Mouse (Mus musculus) hindbrain, embryonic 10.5 days (tissue): ENCODE measurements around the gene Tmem178b. TPM values are rescaled to one million over a fixed set of nuclear protein-coding genes. Genes with fewer than 3 reads are reported as not detected.

Experiments
- DNase-seq: peaks from one replicate; pipeline ENCODE4 v3.0.0-alpha.2; 2017; ENCODE audit warnings: low spot score
- H3K27ac ChIP-seq: fragments of 300-500 bp; sonication (generic); 2 replicates; pipeline ENCODE4 v1.5.1; 2016; ENCODE audit warnings: mild to moderate bottlenecking, moderate library complexity
- H3K27me3 ChIP-seq: fragments of 300-500 bp; sonication (generic); 2 replicates; pipeline ENCODE4 v1.6.1; 2016; ENCODE audit warnings: mild to moderate bottlenecking; ENCODE audit not compliant: poor library complexity, insufficient read depth, severe bottlenecking
- H3K36me3 ChIP-seq: fragments of 300-500 bp; sonication (generic); 2 replicates; pipeline ENCODE4 v1.6.1; 2016; ENCODE audit warnings: mild to moderate bottlenecking, moderate library complexity
- H3K4me1 ChIP-seq: fragments of 300-500 bp; sonication (generic); replicated peaks from 2 replicates; pipeline ENCODE4 v1.6.1; 2016; ENCODE audit warnings: mild to moderate bottlenecking
- H3K4me3 ChIP-seq: fragments of 300-500 bp; sonication (generic); 2 replicates; pipeline ENCODE4 v1.5.1; 2016; ENCODE audit warnings: mild to moderate bottlenecking, moderate library complexity
- H3K9me3 ChIP-seq: fragments of 300-500 bp; sonication (generic); 2 replicates; pipeline ENCODE4 v1.6.1; 2016; ENCODE audit warnings: mild to moderate bottlenecking, moderate library complexity
- WGBS: fragments of 180-500 bp; shearing (Covaris S2); methylation state at CpG from one replicate; pipeline ENCODE4 v1.1.7; 2016; 5-methylcytosine and 5-hydroxymethylcytosine counted together
- polyA plus RNA-seq: library from polyadenylated mRNA; unstranded; fragments of >200 nt; fragmentation: Nextera tagmentation; extraction: Ambion mirVana; gene quantifications from 2 replicates; pipeline ENCODE4 v1.2.1, GENCODE M21; 2016

Gene Tmem178b
- polyA plus RNA-seq, 1 experiment from 2014 or later: 7.0 TPM

DNA sequence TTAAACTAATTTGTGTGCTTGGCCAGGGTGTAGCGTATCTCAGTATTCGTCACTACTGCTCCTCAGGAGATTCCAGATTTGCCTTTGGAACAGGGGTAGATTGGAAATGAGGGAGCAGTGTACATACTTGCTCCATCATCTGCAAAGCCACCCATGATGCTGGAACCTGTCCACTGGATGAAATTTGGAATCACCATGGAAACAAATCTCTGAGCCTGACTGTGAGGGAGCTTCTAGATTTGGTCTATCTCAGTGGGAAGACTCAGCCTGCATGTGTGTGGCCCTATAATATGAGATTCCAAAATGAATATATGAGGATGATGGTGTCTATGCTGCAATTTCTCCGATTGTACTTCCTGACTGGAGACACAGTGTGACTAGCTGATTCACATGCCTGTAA is 210.7 kb downstream of the Tmem178b start:
- Histone ChIP-seq H3K4me3 (no peak overlapping the region), H3K36me3 (no peaks in the 10 kb centered on the region), H3K27me3 (no peaks in the 10 kb centered on the region), H3K27ac (no peak overlapping the region), H3K9me3 (no peaks in the 10 kb centered on the region), H3K4me1 (no peaks in the 10 kb centered on the region)
- 88% methylated on average over 3 of the region's 3 CpGs for WGBS
- no peak for DNase-seq

- DNase-seq: no peak
- Histone ChIP-seq H3K9me3 (no peaks in the 10 kb centered on the region), H3K36me3 (no peaks in the 10 kb centered on the region), H3K27ac (no peak overlapping the region), H3K27me3 (no peaks in the 10 kb centered on the region), H3K4me3 (no peak overlapping the region), H3K4me1 (peaks cover 9% of the 10 kb centered on the region)
- WGBS: 22% methylated on average over 5 of the region's 5 CpGs
These were observed 218.2 kb downstream of the Tmem178b start for GRCm38 (mm10) chr6:40091250-40091651.

DNA sequence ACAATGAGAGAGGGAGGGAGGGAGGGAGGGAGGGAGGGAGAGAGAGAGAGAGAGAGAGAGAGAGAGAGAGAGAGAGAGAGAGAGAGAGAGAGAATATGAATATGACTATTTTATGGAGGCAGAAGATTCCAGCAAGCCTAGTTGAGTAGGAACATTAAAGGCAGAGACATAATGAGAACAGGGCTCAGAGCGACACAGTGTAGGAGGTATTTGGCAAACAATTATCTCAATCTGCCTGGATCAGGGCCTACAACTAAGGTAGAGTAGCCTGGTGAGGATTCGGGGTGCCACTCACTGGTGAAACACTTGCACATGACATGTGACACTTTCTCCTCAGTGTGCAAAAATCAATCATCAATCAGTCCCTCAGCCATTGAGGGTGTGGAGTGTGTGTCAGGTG is 225.4 kb downstream of the Tmem178b start:
- Histone ChIP-seq H3K27me3 (no peaks in the 10 kb centered on the region), H3K4me1 (peaks cover 12% of the 10 kb centered on the region), H3K9me3 (no peaks in the 10 kb centered on the region), H3K27ac (no peak overlapping the region), H3K36me3 (no peaks in the 10 kb centered on the region), H3K4me3 (no peak overlapping the region)
- 86% methylated on average over 2 of the region's 2 CpGs for WGBS
- no peak for DNase-seq

DNA sequence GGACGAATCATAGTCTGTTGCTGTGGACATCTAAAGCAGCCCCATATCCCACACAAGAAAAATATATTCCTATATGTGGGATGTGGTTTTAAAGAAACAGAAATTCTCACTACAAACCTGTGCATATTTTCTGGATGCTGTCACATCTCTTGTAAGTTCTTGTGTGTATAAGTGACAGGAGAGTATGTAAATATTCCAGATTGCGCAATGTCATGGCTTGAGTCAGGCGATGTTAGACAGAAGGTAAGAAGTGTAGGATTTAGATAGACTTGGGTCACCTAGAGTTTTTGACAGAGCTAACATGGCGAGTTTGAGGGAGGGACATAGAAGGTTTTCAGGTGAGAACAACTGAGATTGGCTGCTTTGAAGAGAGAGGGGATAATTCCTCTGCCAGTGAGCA is 228.7 kb downstream of the Tmem178b start:
- Histone ChIP-seq H3K36me3 (no peaks in the 10 kb centered on the region), H3K4me1 (peaks cover 25% of the 10 kb centered on the region), H3K4me3 (no peak overlapping the region), H3K27me3 (no peaks in the 10 kb centered on the region), H3K27ac (no peak overlapping the region), H3K9me3 (no peaks in the 10 kb centered on the region)
- no peak for DNase-seq
- 89% methylated on average over 4 of the region's 4 CpGs for WGBS

- Histone ChIP-seq H3K27me3 (no peaks in the 10 kb centered on the region), H3K4me3 (no peak overlapping the region), H3K4me1 (peaks cover 25% of the 10 kb centered on the region), H3K36me3 (no peaks in the 10 kb centered on the region), H3K27ac (no peak overlapping the region), H3K9me3 (no peaks in the 10 kb centered on the region)
- WGBS: 58% methylated on average over 4 of the region's 4 CpGs
- no peak for DNase-seq
These were observed 229.8 kb downstream of the Tmem178b start for GRCm38 (mm10) chr6:40102863-40103262.

DNA sequence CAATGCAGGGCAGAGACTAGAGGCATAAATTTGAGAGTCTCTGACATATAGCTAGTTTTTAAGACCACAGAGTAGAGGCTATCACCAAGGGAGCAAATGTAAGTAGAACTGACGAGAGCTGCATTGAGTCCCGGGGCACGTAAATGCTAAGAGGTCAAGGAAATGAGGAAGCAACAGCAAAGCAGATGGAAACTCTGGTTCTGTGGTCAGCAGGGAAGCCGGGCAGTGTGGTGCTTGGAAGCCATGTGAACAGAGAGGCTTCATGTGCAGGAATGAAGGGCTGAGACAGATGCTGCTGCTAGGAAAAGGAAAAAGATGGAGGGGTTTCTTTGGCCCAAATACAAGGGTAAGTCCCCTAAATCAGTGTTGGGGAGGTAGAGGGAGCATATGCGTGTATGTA is 237.0 kb downstream of the Tmem178b start:
- 82% methylated on average over 5 of the region's 5 CpGs for WGBS
- no peak overlapping the region for H3K27ac ChIP-seq

GRCm38 (mm10) chr6:40110729-40111128 is 237.7 kb downstream of the Tmem178b start:
- 82% methylated on average over 2 of the region's 2 CpGs for WGBS

More for the DNA sequence above, 237.0 kb downstream of the Tmem178b start:
- Histone ChIP-seq H3K36me3 (no peaks in the 10 kb centered on the region), H3K27me3 (no peaks in the 10 kb centered on the region), H3K9me3 (no peaks in the 10 kb centered on the region), H3K4me1 (no peaks in the 10 kb centered on the region), H3K4me3 (no peak overlapping the region)
- no peak for DNase-seq

GRCm38 (mm10) chr6:40112488-40112887 is 239.4 kb downstream of the Tmem178b start:
- 88% methylated on average over 10 of the region's 10 CpGs for WGBS
- Histone ChIP-seq H3K27ac (no peak overlapping the region), H3K27me3 (no peaks in the 10 kb centered on the region), H3K36me3 (no peaks in the 10 kb centered on the region), H3K9me3 (no peaks in the 10 kb centered on the region), H3K4me1 (no peaks in the 10 kb centered on the region), H3K4me3 (no peak overlapping the region)
- DNase-seq: no peak

More at GRCm38 (mm10) chr6:40110729-40111128, 237.7 kb downstream of the Tmem178b start:
- no peak overlapping the region for H3K27ac ChIP-seq
- no peak for DNase-seq
- H3K4me1 ChIP-seq: no peaks in the 10 kb centered on the region
- no peak overlapping the region for H3K4me3 ChIP-seq
- no peaks in the 10 kb centered on the region for H3K36me3 ChIP-seq
- H3K27me3 ChIP-seq: no peaks in the 10 kb centered on the region
- H3K9me3 ChIP-seq: no peaks in the 10 kb centered on the region

DNA sequence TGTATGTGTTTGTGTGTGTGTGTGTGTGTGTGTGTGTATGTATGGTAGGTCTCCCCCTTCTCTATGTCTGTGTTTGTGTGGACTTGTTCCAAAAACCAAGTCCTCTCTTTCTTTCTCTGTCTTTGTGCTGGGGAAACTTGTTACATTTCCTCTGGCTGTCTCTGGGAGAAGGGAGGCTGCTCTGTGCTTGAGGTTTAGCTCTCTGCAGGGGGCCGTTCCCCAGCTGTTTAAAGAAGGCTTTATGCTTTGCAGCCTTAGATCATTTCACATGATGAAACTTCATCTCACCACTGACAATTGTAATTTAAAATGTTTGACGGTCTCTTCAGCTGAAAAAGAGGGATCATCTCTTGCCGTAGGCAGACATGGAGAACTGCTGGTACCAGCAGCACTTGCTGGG is 243.2 kb downstream of the Tmem178b start:
- WGBS: 63% methylated on average over 3 of the region's 3 CpGs
- no peak for DNase-seq
- no peak overlapping the region for H3K4me3 ChIP-seq
- H3K9me3 ChIP-seq: no peaks in the 10 kb centered on the region
- H3K27me3 ChIP-seq: no peaks in the 10 kb centered on the region
- H3K36me3 ChIP-seq: no peaks in the 10 kb centered on the region
- no peak overlapping the region for H3K27ac ChIP-seq
- no peaks in the 10 kb centered on the region for H3K4me1 ChIP-seq

DNA sequence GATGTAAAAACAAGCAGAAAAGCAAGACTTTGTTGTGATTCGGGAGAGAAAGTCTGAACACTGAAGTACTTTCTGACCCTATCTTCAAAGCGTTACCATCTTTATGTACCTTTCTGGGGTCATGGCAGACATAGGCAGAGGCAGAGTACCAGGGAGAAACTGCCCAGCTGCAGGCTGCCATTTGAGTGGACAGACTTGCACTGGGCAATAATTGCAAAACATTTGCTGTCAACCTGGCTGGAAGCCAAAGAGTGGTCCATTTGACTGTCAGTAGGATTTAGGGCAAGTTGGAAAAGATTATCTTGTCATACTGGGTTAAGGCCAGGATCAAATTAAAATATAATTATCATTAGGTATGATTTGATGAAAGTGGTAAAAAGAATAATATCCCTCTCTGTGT is 247.1 kb downstream of the Tmem178b start:
- H3K4me3 ChIP-seq: no peak overlapping the region
- no peak overlapping the region for H3K27ac ChIP-seq
- H3K27me3 ChIP-seq: no peaks in the 10 kb centered on the region
- no peak for DNase-seq
- no peaks in the 10 kb centered on the region for H3K36me3 ChIP-seq
- no peaks in the 10 kb centered on the region for H3K4me1 ChIP-seq
- 91% methylated on average over 2 of the region's 2 CpGs for WGBS
- no peaks in the 10 kb centered on the region for H3K9me3 ChIP-seq

DNA sequence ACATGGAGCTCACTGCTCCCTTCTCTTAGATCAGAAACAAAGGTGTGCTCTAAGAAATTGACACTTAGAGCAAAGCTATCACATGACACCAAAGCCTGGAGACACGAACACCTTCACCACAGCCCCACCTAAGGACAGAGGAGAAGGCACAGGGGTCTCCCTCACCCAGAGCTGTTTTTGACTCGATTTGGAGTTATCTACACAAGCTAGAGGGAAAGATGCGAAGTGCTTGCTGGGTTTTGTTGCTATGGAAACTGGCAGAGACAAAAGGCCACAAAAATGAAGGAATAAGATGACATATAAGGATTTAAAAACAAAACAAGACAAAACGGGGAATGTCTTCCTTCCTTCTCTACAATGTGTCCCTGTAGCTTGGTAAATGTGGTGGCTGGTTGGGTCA is 248.4 kb downstream of the Tmem178b start:
- DNase-seq: no peak
- 56% methylated on average over 4 of the region's 4 CpGs for WGBS
- no peaks in the 10 kb centered on the region for H3K27me3 ChIP-seq

GRCm38 (mm10) chr6:40123070-40123690 is 250.1 kb downstream of the Tmem178b start:
- Histone ChIP-seq H3K9me3 (no peaks in the 10 kb centered on the region), H3K36me3 (no peaks in the 10 kb centered on the region), H3K4me3 (no peak overlapping the region), H3K4me1 (no peaks in the 10 kb centered on the region), H3K27me3 (no peaks in the 10 kb centered on the region), H3K27ac (no peak overlapping the region)
- 87% methylated on average over 12 of the region's 12 CpGs for WGBS
- no peak for DNase-seq

More for the DNA sequence above, 248.4 kb downstream of the Tmem178b start:
- Histone ChIP-seq H3K9me3 (no peaks in the 10 kb centered on the region), H3K4me1 (no peaks in the 10 kb centered on the region), H3K4me3 (no peak overlapping the region), H3K27ac (no peak overlapping the region), H3K36me3 (no peaks in the 10 kb centered on the region)

- Histone ChIP-seq H3K9me3 (no peaks in the 10 kb centered on the region), H3K4me1 (no peaks in the 10 kb centered on the region), H3K27ac (no peak overlapping the region), H3K4me3 (no peak overlapping the region), H3K27me3 (no peaks in the 10 kb centered on the region), H3K36me3 (no peaks in the 10 kb centered on the region)
- no peak for DNase-seq
These were observed 250.9 kb downstream of the Tmem178b start for GRCm38 (mm10) chr6:40123960-40124359.

DNA sequence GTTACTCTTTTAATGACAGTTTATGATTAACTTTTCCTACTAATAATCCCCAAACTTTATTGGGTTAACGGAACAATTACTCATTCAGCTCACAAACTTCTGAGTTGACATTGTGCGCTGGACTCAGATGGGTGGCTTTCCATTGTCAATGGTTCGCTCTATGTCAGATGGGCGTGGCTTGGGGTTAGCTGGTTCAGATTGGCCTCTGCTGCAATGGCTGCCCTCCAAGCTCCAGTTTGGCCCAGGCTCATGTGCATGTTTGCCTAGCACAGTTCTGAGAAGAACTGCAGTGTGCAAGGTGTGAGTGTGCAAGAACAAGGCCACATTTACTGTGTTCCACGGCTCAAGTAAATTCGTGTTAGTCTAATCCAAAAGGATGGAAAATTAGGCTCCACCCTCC is 255.6 kb downstream of the Tmem178b start:
- H3K4me1 ChIP-seq: no peaks in the 10 kb centered on the region
- H3K27ac ChIP-seq: no peak overlapping the region
- no peaks in the 10 kb centered on the region for H3K9me3 ChIP-seq
- no peaks in the 10 kb centered on the region for H3K36me3 ChIP-seq
- H3K4me3 ChIP-seq: no peak overlapping the region
- WGBS: 85% methylated on average over 6 of the region's 6 CpGs
- no peaks in the 10 kb centered on the region for H3K27me3 ChIP-seq
- no peak for DNase-seq
